In genomic region chr12:84181999-84182398, GRCm38 (mm10) we compare ENCODE assay signal across 13 mouse cellular contexts. TPM values are rescaled to one million over a fixed set of nuclear protein-coding genes. Genes with fewer than 3 reads are reported as not detected.
DNase-seq lines count a peak whose midpoint lies in the region; ATAC-seq and TF ChIP-seq lines count a peak whose summit lies in the region.
"Had no signal": no experiment of that assay in that cellular context is flagged by ENCODE, and none has a peak within 500 bp of the region (broad histone marks: within the 10 kb centered on the region; RNA-seq: fewer than 3 reads in every experiment).

No protein-coding gene starts in this region.

- DNase-seq in embryonic facial prominence, embryonic 10.5 days (ENCODE audit: low spot score): no peak
- peak; percentile 49 to 82 for DNase-seq in kidney, postnatal 25 days
- no peak for DNase-seq in kidney, adult 11 months
- DNase-seq in G1E (ENCODE audit: low spot score): no peak
- DNase-seq in layer of hippocampus, adult 8-10 months (ENCODE audit: low spot score in 2 of 2): no peak
- no peak for DNase-seq in ovary, postnatal 36 days (ENCODE audit: low spot score)
- DNase-seq: adrenal gland, adult 8-10 months; cerebellum, adult 2 months; gastrocnemius, postnatal 14 days; kidney, postnatal 4 days had no signal

- no peak for ATAC-seq in embryonic facial prominence, embryonic 13.5 days (ENCODE audit: insufficient number of reproducible peaks, insufficient read depth, low FRiP score, low TSS enrichment, low read depth)
- no peak for ATAC-seq in G1E (ENCODE audit: extremely low read depth, insufficient number of reproducible peaks, low FRiP score, poor library complexity, severe bottlenecking)
- no peak for ATAC-seq in hindbrain, embryonic 15.5 days (ENCODE audit: low FRiP score, low read depth)

- no peak overlapping the region for H3K4me2 ChIP-seq in embryonic facial prominence, embryonic 13.5 days
- peak overlapping the region; percentile 2; the same call in 1 of the 2 replicates for H3K4me2 ChIP-seq in hindbrain, embryonic 15.5 days

- peak overlapping the region; percentile 48 for H3K27ac ChIP-seq in embryonic facial prominence, embryonic 13.5 days
- no peak overlapping the region for H3K27ac ChIP-seq in embryonic facial prominence, embryonic 10.5 days (replicated peaks)
- H3K27ac ChIP-seq in hindbrain, embryonic 15.5 days (replicated peaks): peak overlapping the region; percentile 41

- TF ChIP-seq CTCF in G1E (IDR thresholded peaks at IDR 0.05; ENCODE audit: low read depth, low read length): no peak

- H3K9ac ChIP-seq in embryonic facial prominence, embryonic 13.5 days: no peak overlapping the region
- H3K9ac ChIP-seq in hindbrain, embryonic 15.5 days: no peak overlapping the region

- H3K4me3 ChIP-seq in embryonic facial prominence, embryonic 13.5 days: no peak overlapping the region
- H3K4me3 ChIP-seq in embryonic facial prominence, embryonic 10.5 days: no peak overlapping the region
- H3K4me3 ChIP-seq in G1E (ENCODE audit: low read depth, low read length): peak overlapping the region; percentile 63; the same call in 1 of the 2 replicates
- no peak overlapping the region for H3K4me3 ChIP-seq in hindbrain, embryonic 15.5 days
- H3K4me3 ChIP-seq: megakaryocyte, embryonic 14.5 days had no signal

- 81% methylated on average over 6 of the region's 6 CpGs for WGBS in embryonic facial prominence, embryonic 13.5 days
- WGBS in embryonic facial prominence, embryonic 10.5 days: 84% methylated on average over 6 of the region's 6 CpGs
- WGBS in hindbrain, embryonic 15.5 days: 38% methylated on average over 6 of the region's 6 CpGs

- H3K27me3 ChIP-seq in embryonic facial prominence, embryonic 13.5 days: no peaks in the 10 kb centered on the region
- no peaks in the 10 kb centered on the region for H3K27me3 ChIP-seq in embryonic facial prominence, embryonic 10.5 days (replicated peaks; ENCODE audit: low read depth, poor library complexity, severe bottlenecking)
- no peaks in the 10 kb centered on the region for H3K27me3 ChIP-seq in G1E (ENCODE audit: insufficient read depth, low read length)
- H3K27me3 ChIP-seq in hindbrain, embryonic 15.5 days: no peaks in the 10 kb centered on the region
- H3K27me3 ChIP-seq: megakaryocyte, embryonic 14.5 days had no signal

- H3K9me3 ChIP-seq in embryonic facial prominence, embryonic 13.5 days: no peaks in the 10 kb centered on the region
- H3K9me3 ChIP-seq in embryonic facial prominence, embryonic 10.5 days: peaks cover 3% of the 10 kb centered on the region; the same call in 1 of the 2 replicates
- H3K9me3 ChIP-seq in G1E (replicated peaks): peaks cover 8% of the 10 kb centered on the region
- H3K9me3 ChIP-seq in hindbrain, embryonic 15.5 days: no peaks in the 10 kb centered on the region

- H3K36me3 ChIP-seq in embryonic facial prominence, embryonic 13.5 days: 0 out of 2 replicates have a peak, but pooled peaks cover 9% of the 10 kb centered on the region
- peaks cover 32% of the 10 kb centered on the region for H3K36me3 ChIP-seq in embryonic facial prominence, embryonic 10.5 days (replicated peaks)
- peaks cover 89% of the 10 kb centered on the region for H3K36me3 ChIP-seq in G1E (replicated peaks)
- no peaks in the 10 kb centered on the region for H3K36me3 ChIP-seq in hindbrain, embryonic 15.5 days

- H3K4me1 ChIP-seq in embryonic facial prominence, embryonic 13.5 days: peaks cover 75% of the 10 kb centered on the region
- peaks cover 60% of the 10 kb centered on the region for H3K4me1 ChIP-seq in embryonic facial prominence, embryonic 10.5 days
- H3K4me1 ChIP-seq in G1E (ENCODE audit: insufficient read depth, low read depth, low read length): peaks cover 85% of the 10 kb centered on the region
- peaks cover 48% of the 10 kb centered on the region for H3K4me1 ChIP-seq in hindbrain, embryonic 15.5 days (replicated peaks)

RNA-seq across cellular contexts. Expression of gene Pnma1, which starts 33.7 kb away (rescaled TPM):
- polyA plus RNA-seq in embryonic facial prominence, embryonic 13.5 days (2015; fragmentation: Nextera tagmentation; extraction: Ambion mirVana): 0.74 and 1.1 TPM in 2 replicates
- polyA plus RNA-seq in embryonic facial prominence, embryonic 10.5 days (2016; fragmentation: Nextera tagmentation; extraction: Ambion mirVana): 1.3 and 1.6 TPM in 2 replicates
- 0.58 and 0.83 TPM in 2 replicates for total RNA-seq in G1E (2014; fragmentation: Nextera tagmentation)
- total RNA-seq in G1E (2017): 0.76 and 1.5 TPM in 2 replicates
- 0.14 TPM in 2 replicates for polyA plus RNA-seq in G1E (2012)
- polyA plus RNA-seq in hindbrain, embryonic 15.5 days (2015; fragmentation: Nextera tagmentation; extraction: Ambion mirVana): 4.0 and 4.5 TPM in 2 replicates
- 1 to 10 TPM; 3.1 to 3.9 (median 3.6) TPM for total RNA-seq in layer of hippocampus, adult 8-10 months (2022)

RNA-seq across cellular contexts. Expression of gene Elmsan1, which starts 36.7 kb away (rescaled TPM):
- polyA plus RNA-seq in embryonic facial prominence, embryonic 13.5 days (2015; fragmentation: Nextera tagmentation; extraction: Ambion mirVana): 9.9 and 11.1 TPM in 2 replicates
- 7.3 and 8.2 TPM in 2 replicates for polyA plus RNA-seq in embryonic facial prominence, embryonic 10.5 days (2016; fragmentation: Nextera tagmentation; extraction: Ambion mirVana)
- total RNA-seq in G1E (2014; fragmentation: Nextera tagmentation): 66.7 and 72.7 TPM in 2 replicates
- total RNA-seq in G1E (2017): 21.0 and 21.4 TPM in 2 replicates
- polyA plus RNA-seq in G1E (2012): 125 and 140 TPM in 2 replicates
- polyA plus RNA-seq in hindbrain, embryonic 15.5 days (2015; fragmentation: Nextera tagmentation; extraction: Ambion mirVana): 4.5 and 4.9 TPM in 2 replicates
- total RNA-seq in layer of hippocampus, adult 8-10 months (2022): 10 to 100 TPM; 21.6 to 28.5 (median 26.0) TPM

Comparison
In these comparisons a context has a peak if more than half of its experiments do, and no peak if none do; other contexts are left out.
1. DNase-seq: peak in kidney, postnatal 25 days (2 of 2); none in embryonic facial prominence, embryonic 10.5 days (single experiment), kidney, adult 11 months (single experiment), G1E (single experiment), layer of hippocampus, adult 8-10 months (0 of 2) and ovary, postnatal 36 days (single experiment).
2. RNA of gene Elmsan1, which starts 36.7 kb away (polyA plus RNA-seq): 125 to 140 TPM in G1E; 9.9 to 11.1 TPM in embryonic facial prominence, embryonic 13.5 days, 7.3 to 8.2 TPM in embryonic facial prominence, embryonic 10.5 days and 4.5 to 4.9 TPM in hindbrain, embryonic 15.5 days; every median in the first group is over 10 times any median in the second.